Mouse (Mus musculus) A20 (cell line): Measurements from ENCODE around the gene Wdr20.

Experiments
- DNase-seq: peaks from one replicate; pipeline ENCODE4 v3.0.0-alpha.2; 2011; ENCODE audit warnings: low read depth, low spot score

Wdr20 gene

GRCm38 (mm10) chr12:110851923-110852322 lies 114.2 kb downstream of the Wdr20 start:
- DNase-seq, result no peak
